Mouse (Mus musculus) layer of hippocampus, postnatal 14 days (tissue): Measurements from ENCODE around the gene Nudt11. TPM values are rescaled to one million over a fixed set of nuclear protein-coding genes. Genes with fewer than 3 reads are reported as not detected.

ENCODE experiments used
- DNase-seq, 2 experiments: peaks; one replicate each; pipeline ENCODE4 v3.0.0; 2021 to 2022; ENCODE audit warnings: low spot score in 2 of 2, mixed read lengths in 1 of 2
- long read RNA-seq, 2 experiments: library from polyadenylated mRNA; stranded (forward); transcript quantifications; one replicate each; pipeline ENCODE4 v2.0.0; 2021
- microRNA-seq, 2 experiments: library from miRNA; unstranded; fragments of <30 nt; microRNA quantifications; one replicate each; pipeline ENCODE4 v1.2.0; 2021
- total RNA-seq, 2 experiments: library from RNA; stranded (reverse); gene quantifications; 2 replicates each; pipeline ENCODE4 v1.2.3; 2021

The Nudt11 gene
- total RNA-seq, result 10 to 100 TPM; 39.3 to 40.5 TPM
- long read RNA-seq, experiment 1, transcript Nudt11-201 (2 exons, 3,036 nt), result major isoform, 50 of 57 reads
- long read RNA-seq, experiment 1, partial matches to known transcripts, result 0 of 57 reads
- long read RNA-seq, experiment 1, other reads (novel, unspliced or antisense), result 7 of 57 reads
- long read RNA-seq, experiment 2, transcript Nudt11-201 (2 exons, 3,036 nt), result major isoform, 46 of 55 reads
- long read RNA-seq, experiment 2, partial matches to known transcripts, result 0 of 55 reads
- long read RNA-seq, experiment 2, other reads (novel, unspliced or antisense), result 9 of 55 reads

GRCm38 (mm10) chrX:6047066-6047935, at the start of gene Nudt11:
Gene Nudt11 (plus strand): TSS chrX:6047453.
- DNase-seq, result peak; percentile 6 to 16

GRCm38 (mm10) chrX:6047936-6048614, 822 bp downstream of the Nudt11 start:
- peak in 1 of 2 experiments; percentile 1 for DNase-seq

- no peak for DNase-seq
Measured at GRCm38 (mm10) chrX:6061563-6061962, 14.3 kb downstream of the Nudt11 start.

GRCm38 (mm10) chrX:6082954-6083680, 35.9 kb downstream of the Nudt11 start, which contains the start of gene AU022751:
Gene AU022751 (minus strand): TSS chrX:6083419.
- DNase-seq, result no peak

GRCm38 (mm10) chrX:6091547-6091946, 44.3 kb downstream of the Nudt11 start:
- DNase-seq, result no peak

GRCm38 (mm10) chrX:6091996-6092757, 44.9 kb downstream of the Nudt11 start:
- peak; percentile 52 to 54 for DNase-seq

Small RNA genes within 50 kb of the gene (microRNA-seq; reads per million reads assigned to microRNA genes)
- gene Gm27360, result 0 reads per million in 2 experiments

Other genes with a start within 250 kb of the Nudt11 start
- 1 to 10 TPM in 1 of 2 experiments, under 1 TPM in 1; 0.85 to 2.5 TPM for gene AU022751, start 36.0 kb downstream of the Nudt11 start, total RNA-seq
- gene Nudt10, start 125.6 kb downstream of the Nudt11 start, total RNA-seq, result 10 to 100 TPM; 28.7 to 34.7 TPM